Mouse (Mus musculus) MEL (cell line): ENCODE measurements around the gene Il3. TPM values are rescaled to one million over a fixed set of nuclear protein-coding genes. Genes with fewer than 3 reads are reported as not detected.

Experiments
- DNase-seq: peaks from one replicate; pipeline ENCODE4 v3.0.0; 2011; ENCODE audit warnings: low read depth, low spot score
- H3K27ac ChIP-seq: 2 replicates; pipeline ENCODE4 v1.5.1; 2012; ENCODE audit warnings: low read depth, mild to moderate bottlenecking, control low read depth, low read length, moderate library complexity; ENCODE audit not compliant: control insufficient read depth
- H3K27me3 ChIP-seq, 2 experiments: fragments of 150-350 bp in 1 of 2; sonication (generic) in 1 of 2; 2 replicates each; pipeline ENCODE4 v1.6.1; 2012; ENCODE audit warnings: low read length in 2 of 2, mild to moderate bottlenecking in 2 of 2, improper control_type of control experiment in 1 of 2, moderate library complexity in 1 of 2; ENCODE audit not compliant: insufficient read depth in 2 of 2, control insufficient read depth in 1 of 2
- H3K36me3 ChIP-seq, 2 experiments: 2 replicates each; pipeline ENCODE4 v1.6.1; 2012 to 2014; ENCODE audit warnings: low read length in 2 of 2, improper control_type of control experiment in 1 of 2, inconsistent platforms in 1 of 2, mild to moderate bottlenecking in 1 of 2; ENCODE audit not compliant: insufficient read depth in 2 of 2, control insufficient read depth in 1 of 2
- H3K4me1 ChIP-seq, 2 experiments: fragments of 150-350 bp in 1 of 2; sonication (generic) in 1 of 2; 2 replicates each; pipeline ENCODE4 v1.6.1; 2012; ENCODE audit warnings: low read length in 2 of 2, improper control_type of control experiment in 1 of 2, mild to moderate bottlenecking in 1 of 2; ENCODE audit not compliant: insufficient read depth in 2 of 2, control insufficient read depth in 1 of 2
- H3K4me3 ChIP-seq, 2 experiments: fragments of 150-350 bp in 1 of 2; sonication (generic) in 1 of 2; 2 replicates each; pipeline ENCODE4 v1.5.1; 2012; ENCODE audit warnings: low read depth in 2 of 2, low read length in 2 of 2, mild to moderate bottlenecking in 2 of 2, moderate library complexity in 2 of 2, control low read depth in 1 of 2, improper control_type of control experiment in 1 of 2; ENCODE audit not compliant: control insufficient read depth in 1 of 2, insufficient read depth in 1 of 2
- H3K79me2 ChIP-seq: 2 replicates; pipeline ENCODE4 v1.6.1; 2012; ENCODE audit warnings: mild to moderate bottlenecking, low read length, moderate library complexity; ENCODE audit not compliant: control insufficient read depth, poor library complexity, insufficient read depth
- H3K9ac ChIP-seq: 2 replicates; pipeline ENCODE4 v1.6.1; 2012; ENCODE audit warnings: low read depth, mild to moderate bottlenecking, control low read depth, low read length, moderate library complexity; ENCODE audit not compliant: control insufficient read depth, poor library complexity, severe bottlenecking
- H3K9me3 ChIP-seq: fragments of 150-350 bp; sonication (generic); replicated peaks from 2 replicates; pipeline ENCODE4 v1.6.1; 2012; ENCODE audit warnings: mild to moderate bottlenecking, low read length, improper control_type of control experiment, moderate library complexity; ENCODE audit not compliant: insufficient read depth
- CHD1 ChIP-seq: IDR thresholded peaks from 2 replicates; pipeline ENCODE4 v1.6.1; 2012; ENCODE audit warnings: low read depth, mild to moderate bottlenecking, inconsistent platforms, low read length, improper control_type of control experiment
- CTCF ChIP-seq, 3 experiments: IDR thresholded peaks in 2 of 3; conservative IDR thresholded peaks in 1 of 3; 2 replicates each; pipeline ENCODE4 v1.5.1; 2011 to 2012; ENCODE audit warnings: low read length in 3 of 3, low read depth in 2 of 3, mild to moderate bottlenecking in 2 of 3, improper control_type of control experiment in 1 of 3, inconsistent platforms in 1 of 3, mixed read lengths in 1 of 3, moderate library complexity in 1 of 3; ENCODE audit not compliant: control insufficient read depth in 1 of 3, insufficient read depth in 1 of 3, poor library complexity in 1 of 3, severe bottlenecking in 1 of 3
- EP300 ChIP-seq, 2 experiments: IDR thresholded peaks; 2 replicates each; pipeline ENCODE4 v1.6.1; 2011; ENCODE audit warnings: improper control_type of control experiment in 2 of 2, low read length in 2 of 2, low read depth in 1 of 2, mild to moderate bottlenecking in 1 of 2
- ETS1 ChIP-seq: IDR thresholded peaks from 2 replicates; pipeline ENCODE4 v1.6.1; 2012; ENCODE audit warnings: low read depth, mild to moderate bottlenecking, inconsistent platforms, low read length, improper control_type of control experiment, moderate library complexity
- MAFK ChIP-seq: IDR thresholded peaks from 2 replicates; pipeline ENCODE4 v1.6.1; 2011; ENCODE audit warnings: low read depth, mild to moderate bottlenecking, low read length, improper control_type of control experiment, borderline replicate concordance
- MAZ ChIP-seq: IDR thresholded peaks from 2 replicates; pipeline ENCODE4 v1.6.1; 2012; ENCODE audit warnings: low read depth, mild to moderate bottlenecking, inconsistent platforms, low read length, improper control_type of control experiment
- MXI1 ChIP-seq: IDR thresholded peaks from 2 replicates; pipeline ENCODE4 v1.6.1; 2011; ENCODE audit warnings: mild to moderate bottlenecking, low read depth, low read length, improper control_type of control experiment
- MYB ChIP-seq: IDR thresholded peaks from 2 replicates; pipeline ENCODE4 v1.6.1; 2011; ENCODE audit warnings: mild to moderate bottlenecking, low read depth, low read length, improper control_type of control experiment
- NELFE ChIP-seq: IDR thresholded peaks from 2 replicates; pipeline ENCODE4 v1.6.1; 2011; ENCODE audit warnings: low read depth, low read length, improper control_type of control experiment
- POLR2A ChIP-seq, 2 experiments: IDR thresholded peaks; 2 replicates each; pipeline ENCODE4 v1.6.1; 2011 to 2012; ENCODE audit warnings: low read length in 2 of 2, mild to moderate bottlenecking in 2 of 2, control low read depth in 1 of 2, improper control_type of control experiment in 1 of 2, low read depth in 1 of 2, moderate library complexity in 1 of 2; ENCODE audit not compliant: control insufficient read depth in 1 of 2, insufficient read depth in 1 of 2, poor library complexity in 1 of 2
- POLR2AphosphoS5 ChIP-seq: IDR thresholded peaks from 2 replicates; pipeline ENCODE4 v1.6.1; 2012; ENCODE audit warnings: low read depth, borderline replicate concordance, mild to moderate bottlenecking, inconsistent platforms, low read length, moderate library complexity, mixed read lengths
- RCOR1 ChIP-seq: IDR thresholded peaks from 2 replicates; pipeline ENCODE4 v1.6.1; 2012; ENCODE audit warnings: low read depth, mild to moderate bottlenecking, inconsistent platforms, low read length, improper control_type of control experiment
- SMC3 ChIP-seq: IDR thresholded peaks from 2 replicates; pipeline ENCODE4 v1.6.1; 2011; ENCODE audit warnings: low read depth, low read length, improper control_type of control experiment
- TAL1 ChIP-seq: IDR thresholded peaks from 2 replicates; pipeline ENCODE4 v1.6.1; 2012; ENCODE audit warnings: mild to moderate bottlenecking, inconsistent platforms, low read length, moderate library complexity, mixed read lengths
- TBP ChIP-seq: IDR thresholded peaks from 2 replicates; pipeline ENCODE4 v1.8.0; 2011; ENCODE audit warnings: low read depth, low read length, improper control_type of control experiment
- USF1 ChIP-seq: IDR thresholded peaks from 2 replicates; pipeline ENCODE4 v1.6.1; 2014; ENCODE audit warnings: low read depth, mild to moderate bottlenecking, inconsistent platforms, low read length, improper control_type of control experiment, moderate library complexity
- polyA plus RNA-seq, 2 experiments: library from polyadenylated mRNA; stranded (reverse) in 1 of 2; unstranded in 1 of 2; fragments of >175 nt in 1 of 2; fragments of >200 nt in 1 of 2; gene quantifications; 2 replicates each; pipeline versions ENCODE4 v1.2.1 to v1.2.4; 2012; ENCODE audit warnings: low replicate concordance in 2 of 2, low read depth in 1 of 2; ENCODE audit not compliant: insufficient read length in 2 of 2, insufficient read depth in 1 of 2, missing spikeins in 1 of 2
- total RNA-seq: library from RNA; depleted of rRNA; stranded (reverse); fragments of 300-350 nt; gene quantifications from 2 replicates; pipeline ENCODE4 v1.2.3, GENCODE M21; 2012

Gene Il3
- total and polyA plus RNA-seq, 3 experiments, result not detected

DNA sequence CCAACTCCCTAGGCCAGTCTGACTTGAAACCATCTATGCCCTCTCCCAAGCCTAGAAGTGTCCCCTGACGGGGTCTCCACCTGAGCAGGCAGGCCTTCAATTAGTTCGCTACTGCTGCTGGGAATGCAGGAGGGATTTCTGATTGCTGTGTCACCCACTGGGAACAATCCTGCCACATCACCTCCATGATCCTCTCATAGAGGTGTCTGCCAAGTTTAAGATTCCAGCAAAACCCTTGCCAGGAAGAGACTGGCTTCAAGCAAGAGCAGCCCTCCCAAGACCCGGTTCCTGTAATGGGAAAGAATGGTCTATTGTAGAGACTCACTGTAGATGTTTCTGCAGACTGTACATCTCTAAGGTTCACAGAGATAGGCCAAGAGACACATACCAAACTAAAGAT, 35.5 kb upstream of the Il3 start:
- no peak for DNase-seq
- no peak overlapping the region for H3K27ac ChIP-seq
- 0 out of 4 replicates have a peak, but pooled peaks cover 0 to 3% of the 10 kb centered on the region in 2 experiments for H3K4me1 ChIP-seq
- H3K79me2 ChIP-seq, result no peaks in the 10 kb centered on the region
- no peaks in the 10 kb centered on the region for H3K9me3 ChIP-seq
- TF ChIP-seq POLR2A (IDR thresholded peaks at IDR 0.05; ENCODE audit: control insufficient read depth in 1 of 2, insufficient read depth in 1 of 2, low read depth in 1 of 2, low read length in 2 of 2, poor library complexity in 1 of 2) (no peak), POLR2AphosphoS5 (no peak), CHD1 (no peak), NELFE (no peak), TAL1 (no peak)
- no peak overlapping the region for H3K9ac ChIP-seq
- peaks cover 0 to 2% of the 10 kb centered on the region in 2 experiments; a peak in 1 of 4 replicates for H3K36me3 ChIP-seq
- H3K4me3 ChIP-seq, result no peak overlapping the region
- H3K27me3 ChIP-seq, result peaks cover 0 to 7% of the 10 kb centered on the region in 2 experiments; a peak in 1 of 4 replicates

DNA sequence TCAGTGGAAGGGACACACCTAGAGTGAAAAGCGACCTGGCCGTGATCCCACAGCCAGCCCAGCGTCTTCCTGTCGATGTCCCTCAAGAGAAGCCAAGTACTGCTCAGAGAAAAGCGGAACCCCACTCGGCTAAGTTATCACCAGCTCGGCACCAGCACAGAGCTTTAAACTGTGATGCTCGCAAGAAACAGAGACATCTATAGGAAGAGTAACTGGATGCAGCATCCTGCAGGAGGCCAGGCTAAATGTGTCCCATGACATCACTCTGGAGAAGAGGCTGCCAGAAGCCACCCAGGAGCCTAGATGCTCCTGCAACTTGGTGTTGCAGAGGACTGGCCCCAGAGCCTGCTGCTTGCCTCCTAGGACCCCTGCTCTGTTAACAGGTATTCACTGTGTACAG, 34.9 kb upstream of the Il3 start:
- Histone ChIP-seq H3K4me3 (no peak overlapping the region), H3K79me2 (no peaks in the 10 kb centered on the region), H3K9me3 (no peaks in the 10 kb centered on the region), H3K4me1 (0 out of 4 replicates have a peak, but pooled peaks cover 0 to 3% of the 10 kb centered on the region in 2 experiments), H3K27ac (no peak overlapping the region), H3K36me3 (peaks cover 0 to 2% of the 10 kb centered on the region in 2 experiments; a peak in 1 of 4 replicates), H3K9ac (no peak overlapping the region), H3K27me3 (peaks cover 0 to 7% of the 10 kb centered on the region in 2 experiments; a peak in 1 of 4 replicates)
- TF ChIP-seq CTCF (IDR thresholded peaks at IDR 0.05 in 2 of 3, conservative IDR thresholded peaks at IDR 0.05 in 1 of 3; ENCODE audit: control insufficient read depth in 1 of 3, insufficient read depth in 1 of 3, low read depth in 2 of 3, low read length in 3 of 3, poor library complexity in 1 of 3, severe bottlenecking in 1 of 3) (no peak), MYB (no peak), MXI1 (no peak), MAZ (no peak), SMC3 (no peak), ETS1 (no peak), USF1 (no peak), MAFK (no peak), RCOR1 (no peak), TBP (no peak), NELFE (no peak), EP300 (IDR thresholded peaks at IDR 0.05; ENCODE audit: low read depth in 1 of 2, low read length in 2 of 2) (no peak), CHD1 (no peak)
- DNase-seq, result peak; percentile 69
